Mouse (Mus musculus): ENCODE data around the gene Tnni1.

Tnni1 gene

DNA sequence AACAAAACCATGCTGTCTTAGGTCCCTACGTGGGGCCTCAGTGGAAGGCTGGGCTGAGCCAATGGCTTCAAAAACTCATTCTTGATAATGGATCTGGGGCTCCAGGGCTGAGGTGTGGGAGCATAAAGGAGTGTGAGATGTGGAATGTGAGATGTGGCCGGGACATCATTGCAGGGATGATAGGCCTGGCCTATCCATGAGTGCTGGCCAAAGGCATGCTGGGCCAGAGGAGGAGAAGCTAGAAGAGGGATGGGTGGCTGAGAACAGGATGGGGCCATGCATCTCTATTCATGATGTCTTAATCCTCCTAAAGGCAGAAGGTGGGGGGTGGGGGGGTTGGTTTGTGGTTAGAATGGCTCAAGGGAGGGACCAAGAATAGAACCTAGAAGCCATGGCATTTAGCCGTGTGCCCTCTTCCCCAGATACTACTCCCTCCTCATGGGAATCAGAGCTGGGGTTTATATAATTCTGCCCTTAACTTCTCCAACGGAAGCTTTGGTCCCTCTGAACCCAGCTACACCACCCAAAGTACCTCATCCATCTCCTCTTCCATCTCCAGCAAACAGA, 11.8 kb upstream of the Tnni1 start:
- no peak for DNase-seq (ENCODE audit: low read depth, low spot score)

GRCm38 (mm10) chr1:135768400-135768799, 10.8 kb upstream of the Tnni1 start:
- DNase-seq (ENCODE audit: low read depth, low spot score), result no peak

DNA sequence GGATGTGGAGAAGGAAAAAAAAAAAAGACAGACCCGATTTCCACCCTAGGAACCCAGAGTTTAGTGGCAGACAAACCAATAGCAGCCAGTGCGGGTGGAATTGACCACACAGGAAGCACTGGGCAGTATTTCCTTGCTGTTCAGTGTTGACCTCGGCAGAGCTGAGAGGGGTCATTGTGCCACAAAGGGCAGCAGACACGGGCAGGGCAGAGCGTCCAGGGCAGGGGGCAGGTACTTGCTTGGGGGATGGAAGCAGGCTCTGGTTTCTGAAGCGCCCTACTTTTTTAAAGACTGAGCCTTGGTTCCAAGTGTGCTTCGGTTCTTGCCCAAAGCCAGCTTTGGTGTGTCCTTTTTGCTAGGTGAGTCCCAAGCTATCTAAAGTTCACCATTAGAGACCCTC, 9.0 kb upstream of the Tnni1 start:
- DNase-seq (ENCODE audit: low read depth, low spot score), result no peak

DNA sequence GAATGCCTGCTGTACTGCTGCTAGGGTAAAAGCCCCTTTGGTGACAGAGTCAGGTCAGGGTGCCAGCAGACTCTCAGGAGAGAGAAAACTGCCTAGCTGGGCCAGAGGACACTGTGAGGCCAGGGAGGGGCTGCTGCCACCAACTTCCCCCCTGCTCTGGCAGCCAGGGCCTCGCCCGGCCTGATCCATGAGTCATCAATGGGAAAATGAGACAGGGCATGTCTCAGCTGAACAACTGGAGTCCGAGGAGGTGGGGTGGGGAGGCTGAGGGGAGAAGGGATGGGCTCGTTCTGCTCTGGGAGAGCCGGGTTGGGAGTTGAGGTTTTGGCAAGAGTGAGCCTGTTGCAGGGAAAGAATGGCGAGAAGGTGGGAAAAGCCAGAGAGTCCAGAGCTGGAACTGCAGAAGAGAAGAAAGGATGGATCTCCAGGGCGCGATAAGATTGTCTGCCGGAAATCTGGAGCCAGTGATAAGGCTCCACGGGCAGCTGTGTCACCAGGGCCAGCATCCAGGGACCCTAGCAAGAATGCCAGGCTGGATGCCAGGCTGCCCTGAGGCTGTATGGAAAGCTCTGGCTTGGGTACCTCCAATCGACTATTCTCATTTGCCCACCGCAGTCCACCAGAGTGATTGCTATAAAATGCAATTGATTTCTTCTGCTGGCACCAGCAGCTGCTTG, 8.2 kb upstream of the Tnni1 start:
- no peak for DNase-seq (ENCODE audit: low read depth, low spot score)

GRCm38 (mm10) chr1:135771573-135771970, 7.7 kb upstream of the Tnni1 start:
- DNase-seq (ENCODE audit: low read depth, low spot score), result no peak

- DNase-seq (ENCODE audit: low read depth, low spot score), result no peak
These were observed 2.6 kb upstream of the Tnni1 start for GRCm38 (mm10) chr1:135776596-135776995.

DNA sequence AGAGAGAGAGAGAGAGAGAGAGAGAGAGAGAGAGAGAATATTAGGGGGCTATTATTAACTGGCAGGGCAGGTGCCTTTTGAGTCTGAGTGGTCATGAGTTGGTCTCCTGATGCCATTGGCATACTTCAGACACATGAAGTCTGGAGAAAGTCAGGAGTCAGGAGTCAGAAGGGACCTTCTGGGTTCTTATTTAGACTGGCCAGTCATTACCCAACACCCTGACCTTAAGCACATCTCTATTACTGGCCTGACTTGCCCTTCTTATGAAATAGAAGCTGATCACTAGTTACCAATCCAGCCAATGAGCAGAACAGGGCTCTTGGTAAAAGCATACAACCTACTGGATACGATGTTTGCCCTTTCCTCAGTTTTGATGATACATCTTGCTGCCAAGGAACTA, 2.2 kb upstream of the Tnni1 start:
- DNase-seq (ENCODE audit: low read depth, low spot score), result no peak

- no peak for DNase-seq (ENCODE audit: low read depth, low spot score)
These were observed 1.4 kb downstream of the Tnni1 start for GRCm38 (mm10) chr1:135780649-135781048.

DNA sequence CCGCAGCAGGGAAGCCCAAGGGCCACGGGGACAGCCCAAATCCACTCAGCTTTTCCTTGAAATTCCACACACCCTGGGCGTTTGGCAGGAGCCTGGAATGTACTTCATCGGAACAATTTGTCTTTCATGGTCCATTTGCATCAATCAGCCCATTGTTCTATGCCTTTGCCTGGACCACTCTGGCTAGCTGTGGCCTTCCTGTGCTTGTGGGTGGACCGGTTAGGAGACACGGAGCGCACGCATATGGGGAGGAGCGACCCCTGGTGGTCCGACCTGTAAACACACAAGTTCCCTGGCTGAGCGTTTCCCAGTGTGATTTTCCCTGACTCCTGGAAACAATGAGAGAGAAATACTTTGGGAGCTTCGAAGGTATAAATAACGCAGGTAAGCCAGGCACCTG, 2.0 kb downstream of the Tnni1 start:
- DNase-seq (ENCODE audit: low read depth, low spot score), result peak; percentile 67

GRCm38 (mm10) chr1:135782816-135783215, 3.6 kb downstream of the Tnni1 start:
- no peak for DNase-seq (ENCODE audit: low read depth, low spot score)

DNA sequence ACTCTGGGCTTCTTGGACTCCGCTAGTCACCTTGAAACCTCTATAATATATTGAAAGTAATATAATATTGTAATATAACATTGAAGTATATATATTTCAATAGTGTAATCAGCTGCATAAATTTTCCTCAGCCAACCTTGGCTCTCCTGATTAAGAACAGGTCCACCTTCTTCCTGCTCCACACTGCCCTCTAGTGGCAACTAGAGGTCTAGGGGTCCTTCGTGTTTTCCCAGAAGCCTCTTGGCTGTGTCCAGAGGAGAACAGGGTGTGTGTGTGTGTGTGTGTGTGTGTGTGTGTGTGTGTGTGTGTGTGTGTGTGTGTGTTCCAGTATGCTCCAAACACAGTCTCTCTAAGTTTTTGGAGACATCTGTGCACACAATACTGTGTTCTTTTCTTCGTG, 8.6 kb downstream of the Tnni1 start:
- DNase-seq (ENCODE audit: low read depth, low spot score), result peak; percentile 78

DNA sequence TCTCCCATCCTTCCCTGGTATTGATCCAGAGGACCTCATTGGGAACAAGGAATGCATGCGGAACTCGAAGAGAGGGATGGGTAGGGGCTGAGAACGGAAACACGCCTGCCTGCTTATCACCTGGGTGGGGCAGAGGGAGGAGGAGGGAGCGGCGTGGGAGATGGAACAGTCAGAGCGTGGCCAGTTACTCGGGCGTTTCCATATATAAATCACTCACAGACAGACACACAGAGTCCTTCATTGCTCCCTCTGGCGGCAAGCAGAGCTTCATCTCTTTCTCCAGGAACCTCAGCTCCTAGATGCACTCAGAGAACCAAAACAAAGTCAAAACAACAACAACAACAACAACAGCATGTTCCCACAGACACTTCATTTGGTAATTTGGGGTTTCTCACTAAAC, 9.5 kb downstream of the Tnni1 start:
- DNase-seq (ENCODE audit: low read depth, low spot score), result no peak

GRCm38 (mm10) chr1:135789815-135790214, 10.6 kb downstream of the Tnni1 start:
- DNase-seq (ENCODE audit: low read depth, low spot score), result peak; percentile 81

DNA sequence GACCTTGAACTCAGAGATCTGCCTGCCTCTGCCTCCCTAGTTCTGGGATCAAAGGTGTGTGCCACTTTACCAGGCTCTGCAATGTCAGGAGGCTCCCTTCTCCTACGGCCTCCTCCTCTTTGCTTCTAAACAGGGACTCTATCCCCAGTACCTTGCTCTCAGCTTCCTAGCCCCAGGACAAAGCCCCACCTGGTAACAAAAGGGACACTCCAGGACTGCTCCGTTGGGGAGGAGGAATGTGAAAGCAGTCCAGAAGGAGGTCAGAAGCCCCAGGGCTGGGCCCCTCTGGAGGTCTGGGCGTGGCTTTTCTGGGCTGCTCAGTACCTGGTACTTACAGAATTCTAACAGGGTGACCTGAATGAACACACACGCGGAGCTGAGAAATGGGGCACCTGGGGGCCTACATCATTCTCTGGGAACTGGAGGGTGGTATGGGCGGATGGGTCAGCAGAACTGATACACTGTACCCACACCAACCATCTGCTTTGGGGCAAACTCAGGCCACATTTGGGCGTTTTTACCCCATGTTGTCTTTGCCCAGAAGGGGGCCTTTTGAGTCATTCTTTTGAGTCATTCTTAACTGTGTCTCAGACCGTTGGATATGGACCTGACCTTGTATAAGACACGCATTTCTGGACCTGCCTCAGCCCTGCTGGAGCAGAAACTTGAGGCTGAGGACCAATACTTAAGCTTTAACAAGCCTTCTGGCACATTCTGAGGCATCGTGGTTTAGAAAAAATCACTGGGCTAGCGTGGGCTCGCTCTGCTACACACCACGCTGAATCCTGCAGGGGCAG, 13.1 kb downstream of the Tnni1 start:
- no peak for DNase-seq (ENCODE audit: low read depth, low spot score)

- no peak for DNase-seq (ENCODE audit: low read depth, low spot score)
These were observed 14.4 kb downstream of the Tnni1 start for GRCm38 (mm10) chr1:135793370-135794215.

DNA sequence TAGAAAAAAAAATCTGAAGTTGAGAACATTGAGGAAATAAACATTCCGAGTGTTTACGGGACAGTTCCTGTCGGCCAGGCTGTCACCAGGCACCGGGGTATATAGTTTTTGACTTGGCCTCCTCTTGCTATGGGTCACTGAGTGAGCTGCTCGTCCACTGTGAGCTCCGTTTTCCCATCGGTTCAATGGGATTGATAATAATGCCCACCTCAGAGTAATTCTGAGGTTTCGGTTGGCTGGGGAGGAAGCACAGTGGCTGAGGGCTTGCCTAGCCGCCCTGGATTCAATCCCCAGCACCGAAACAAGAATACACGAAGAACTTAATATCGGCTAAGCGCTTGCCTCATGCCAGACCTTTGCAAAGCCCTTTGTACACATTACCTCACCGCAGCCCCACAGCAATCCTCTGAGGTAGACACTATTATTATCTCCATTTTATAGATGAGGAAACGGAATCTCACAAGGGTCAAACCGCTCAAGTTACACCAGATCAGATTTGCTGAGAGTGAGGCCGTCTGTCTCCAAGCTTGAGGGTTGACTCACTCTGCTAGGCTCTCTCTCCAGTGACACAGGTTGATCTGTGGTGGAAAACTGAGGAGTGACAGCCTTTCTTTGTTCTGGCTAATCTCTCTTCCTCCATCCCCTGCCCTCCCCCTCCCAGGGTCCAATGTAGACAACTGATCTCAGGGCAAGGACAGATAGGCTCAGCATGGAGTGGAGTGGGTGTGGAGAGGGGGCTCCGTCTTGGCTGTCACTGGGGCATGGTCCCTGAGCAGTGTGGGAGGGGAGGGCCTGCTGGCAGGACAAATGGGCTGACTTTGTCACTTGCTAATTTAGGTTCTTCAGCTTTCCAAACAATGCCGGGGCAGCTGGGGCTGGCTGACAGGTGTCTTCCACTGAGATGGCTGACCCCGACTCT, 15.2 kb downstream of the Tnni1 start:
- no peak for DNase-seq (ENCODE audit: low read depth, low spot score)

- no peak for DNase-seq (ENCODE audit: low read depth, low spot score)
These were observed 19.3 kb downstream of the Tnni1 start for GRCm38 (mm10) chr1:135798492-135798891.

GRCm38 (mm10) chr1:135799109-135799627, 19.9 kb downstream of the Tnni1 start:
- no peak for DNase-seq (ENCODE audit: low read depth, low spot score)

- no peak for DNase-seq (ENCODE audit: low read depth, low spot score)
These were observed 21.1 kb downstream of the Tnni1 start for GRCm38 (mm10) chr1:135800192-135800950.

DNA sequence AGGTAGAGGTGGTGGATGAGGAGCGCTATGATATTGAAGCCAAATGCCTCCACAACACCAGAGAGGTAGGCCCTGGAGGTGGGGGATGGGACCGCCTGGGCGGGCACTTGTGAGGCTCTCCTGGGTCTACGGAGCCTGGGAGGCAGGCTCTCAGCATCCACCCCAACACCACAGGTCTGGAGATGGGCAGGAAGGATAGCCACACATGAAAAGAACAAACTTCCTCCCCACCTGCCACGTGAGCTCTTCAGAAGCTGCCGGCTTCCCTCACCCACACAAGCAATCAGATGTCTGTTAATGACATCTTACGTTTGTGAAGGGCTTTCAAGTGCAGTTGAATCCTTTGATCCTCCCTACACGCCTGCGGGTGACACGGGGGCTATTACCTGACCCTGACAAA, 28.3 kb downstream of the Tnni1 start:
- no peak for DNase-seq (ENCODE audit: low read depth, low spot score)
